Mouse (Mus musculus): ENCODE measurements around the gene Spast. TPM values are rescaled to one million over a fixed set of nuclear protein-coding genes. Genes with fewer than 3 reads are reported as not detected.
"Not testable (repeated sequence)": the region's sequence is repeated elsewhere in the genome, so short reads cannot be mapped to it uniquely, and the experiment has no call there.

The Spast gene
- polyA plus RNA-seq (2015; fragmentation: Nextera tagmentation; extraction: Ambion mirVana) = 13.0 and 14.4 TPM in 2 replicates

- Histone ChIP-seq H3K36me3 (peaks cover 10% of the 10 kb centered on the region; the same call in 1 of the 2 replicates), H3K27ac (peak within 1 kb of the TSS; percentile 97), H3K27me3 (no peaks in the 10 kb centered on the region), H3K4me2 (peak within 1 kb of the TSS; percentile 73), H3K9ac (peak within 1 kb of the TSS; percentile 85), H3K9me3 (replicated peaks) (no peaks in the 10 kb centered on the region), H3K4me3 (replicated peaks) (peak within 1 kb of the TSS; percentile 70), H3K4me1 (peaks cover 32% of the 10 kb centered on the region)
- WGBS = under 1% methylated on average over 60 of the region's 90 CpGs
- peak; percentile 91 for ATAC-seq (replicated peaks; ENCODE audit: low FRiP score)
These were observed at the start of gene Spast for GRCm38 (mm10) chr17:74338937-74339804. Spast (plus strand) TSS chr17:74338987.

- 64% methylated on average over 3 of the region's 3 CpGs for whole genome bisulfite sequencing
- peaks cover 12% of the 10 kb centered on the region; the same call in 1 of the 2 replicates for H3K36me3 ChIP-seq
- no peaks in the 10 kb centered on the region for H3K27me3 ChIP-seq
- ATAC-seq (replicated peaks; ENCODE audit: low FRiP score) = no peak
- H3K9ac ChIP-seq = no peak overlapping the region
- H3K4me1 ChIP-seq = peaks cover 22% of the 10 kb centered on the region
- no peak overlapping the region for H3K27ac ChIP-seq
- H3K4me2 ChIP-seq = no peak overlapping the region
- no peaks in the 10 kb centered on the region for H3K9me3 ChIP-seq (replicated peaks)
- no peak overlapping the region for H3K4me3 ChIP-seq (replicated peaks)
These were observed 48.6 kb upstream of the Spast start for GRCm38 (mm10) chr17:74290198-74290597.

GRCm38 (mm10) chr17:74290869-74291268 lies 47.9 kb upstream of the Spast start:
- H3K27ac ChIP-seq = no peak overlapping the region
- H3K9ac ChIP-seq = no peak overlapping the region
- no peak for ATAC-seq (replicated peaks; ENCODE audit: low FRiP score)

DNA sequence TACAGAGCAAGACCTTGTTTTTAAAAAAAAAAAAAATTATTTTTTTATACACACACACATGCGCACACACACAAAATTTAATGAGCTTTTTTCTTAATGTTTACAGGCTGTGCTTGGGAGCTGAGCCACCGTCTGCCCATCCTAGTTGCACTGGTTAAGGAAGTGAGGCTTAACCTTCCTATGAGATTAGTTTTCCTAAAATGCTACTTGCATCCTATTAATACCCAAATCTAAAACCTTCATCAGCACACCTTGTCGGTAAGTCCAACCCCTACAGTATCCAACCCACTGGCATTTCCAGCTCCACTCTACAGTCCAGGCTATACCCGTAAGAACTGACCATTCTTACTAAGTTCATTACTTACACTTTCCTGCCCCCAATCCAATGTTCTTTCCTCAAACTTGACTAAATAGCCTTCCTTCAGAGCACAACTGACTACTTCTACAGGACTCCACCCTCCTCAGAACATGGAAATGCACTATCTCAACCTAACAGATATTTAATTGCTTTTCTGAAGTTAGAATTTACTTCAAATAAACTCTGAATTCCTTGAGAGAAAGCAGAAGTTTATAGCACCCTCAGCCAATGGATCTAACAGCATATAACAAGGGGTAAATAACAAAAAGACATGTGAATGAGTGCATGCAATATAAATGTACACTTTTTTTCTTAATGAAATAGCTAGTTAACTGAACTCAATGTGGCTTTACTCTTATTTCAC lies 47.0 kb upstream of the Spast start:
- Histone ChIP-seq H3K36me3 (peaks cover 12% of the 10 kb centered on the region; the same call in 1 of the 2 replicates), H3K27ac (no peak overlapping the region), H3K27me3 (no peaks in the 10 kb centered on the region), H3K9me3 (replicated peaks) (no peaks in the 10 kb centered on the region), H3K4me2 (no peak overlapping the region), H3K4me3 (replicated peaks) (no peak overlapping the region), H3K9ac (no peak overlapping the region), H3K4me1 (peaks cover 28% of the 10 kb centered on the region)
- no peak for ATAC-seq (replicated peaks; ENCODE audit: low FRiP score)
- 85% methylated on average over 4 of the region's 4 CpGs for WGBS

More at GRCm38 (mm10) chr17:74290869-74291268, 47.9 kb upstream of the Spast start:
- Histone ChIP-seq H3K4me3 (replicated peaks) (no peak overlapping the region), H3K4me2 (no peak overlapping the region), H3K4me1 (peaks cover 23% of the 10 kb centered on the region), H3K27me3 (no peaks in the 10 kb centered on the region), H3K36me3 (peaks cover 12% of the 10 kb centered on the region; the same call in 1 of the 2 replicates), H3K9me3 (replicated peaks) (no peaks in the 10 kb centered on the region)

GRCm38 (mm10) chr17:74293687-74294425 lies 44.9 kb upstream of the Spast start:
- Histone ChIP-seq H3K9me3 (replicated peaks) (no peaks in the 10 kb centered on the region), H3K36me3 (peaks cover 13% of the 10 kb centered on the region), H3K4me1 (peaks cover 28% of the 10 kb centered on the region), H3K27me3 (no peaks in the 10 kb centered on the region), H3K4me2 (peak overlapping the region; percentile 87), H3K4me3 (replicated peaks) (peak overlapping the region; percentile 88), H3K9ac (peak overlapping the region; percentile 92), H3K27ac (peak overlapping the region; percentile 99)
- ATAC-seq (replicated peaks; ENCODE audit: low FRiP score) = no peak
- WGBS = under 1% methylated on average over 18 of the region's 18 CpGs

GRCm38 (mm10) chr17:74294426-74295025 lies 44.3 kb upstream of the Spast start:
- H3K9me3 ChIP-seq (replicated peaks) = no peaks in the 10 kb centered on the region
- peaks cover 28% of the 10 kb centered on the region for H3K4me1 ChIP-seq
- peak; percentile 92 for ATAC-seq (replicated peaks; ENCODE audit: low FRiP score)
- peak overlapping the region; percentile 87 for H3K4me2 ChIP-seq
- H3K4me3 ChIP-seq (replicated peaks) = peak overlapping the region; percentile 88
- H3K27me3 ChIP-seq = no peaks in the 10 kb centered on the region
- H3K9ac ChIP-seq = peak overlapping the region; percentile 92
- WGBS = under 1% methylated on average over 38 of the region's 80 CpGs
- peak overlapping the region; percentile 99 for H3K27ac ChIP-seq
- H3K36me3 ChIP-seq = peaks cover 15% of the 10 kb centered on the region

DNA sequence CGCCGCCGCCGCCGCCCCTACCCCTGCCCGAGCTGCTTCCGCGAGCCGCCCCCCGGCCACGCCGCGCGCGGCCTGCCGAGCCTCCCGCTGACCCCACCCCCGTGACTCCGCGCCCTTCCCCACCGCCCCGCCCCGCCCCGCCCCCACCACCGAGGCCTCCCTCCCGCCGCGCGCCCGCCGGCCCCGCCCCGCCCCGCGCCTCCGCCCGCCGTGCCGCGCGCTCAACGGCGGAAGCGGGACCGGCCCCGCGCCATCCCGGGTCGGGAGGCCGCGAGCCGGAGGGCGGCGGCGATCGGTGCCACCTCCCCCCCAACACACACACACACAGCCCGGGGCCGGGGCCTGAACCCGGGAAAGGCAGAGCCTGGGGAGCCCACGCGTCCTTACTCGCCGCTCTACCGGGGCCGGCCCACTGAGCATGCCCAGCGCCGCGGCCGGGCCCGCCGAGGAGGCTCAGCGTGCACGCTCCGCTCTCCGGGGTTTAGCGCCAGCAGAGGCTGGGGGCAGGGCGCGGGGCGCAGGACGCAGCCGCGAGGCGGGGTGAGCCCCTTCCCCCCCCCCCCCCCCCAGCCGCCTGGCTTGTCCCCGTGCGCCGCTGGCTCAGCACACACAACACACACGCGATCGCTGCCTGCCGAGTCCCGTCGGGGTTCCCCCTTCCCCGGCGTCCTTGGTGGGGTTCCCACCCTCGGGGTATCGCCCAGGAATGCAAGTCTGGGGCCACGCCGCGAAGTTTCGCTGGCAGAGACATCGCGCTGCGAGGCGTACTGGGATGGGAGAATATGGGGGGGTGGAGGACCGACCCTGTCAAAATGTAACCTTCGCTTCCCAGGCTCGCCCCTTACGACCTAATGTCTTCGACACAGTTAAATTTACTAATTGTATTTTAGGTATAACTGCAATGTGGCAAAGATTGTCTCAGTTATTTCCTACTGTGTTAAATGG lies 43.5 kb upstream of the Spast start, which contains the start of gene Memo1:
TSS of gene Memo1 (minus strand) at position 496 of the 945 bp plus-strand sequence.
- WGBS = under 1% methylated on average over 51 of the region's 110 CpGs

GRCm38 (mm10) chr17:74296076-74296823 lies 42.5 kb upstream of the Spast start:
- H3K4me1 ChIP-seq = peaks cover 23% of the 10 kb centered on the region
- peak overlapping the region; percentile 99 for H3K27ac ChIP-seq
- peak overlapping the region; percentile 88 for H3K4me3 ChIP-seq (replicated peaks)
- no peak for ATAC-seq (replicated peaks; ENCODE audit: low FRiP score)
- H3K27me3 ChIP-seq = no peaks in the 10 kb centered on the region
- 38% methylated on average over 11 of the region's 11 CpGs for WGBS
- peak overlapping the region; percentile 87 for H3K4me2 ChIP-seq
- H3K9ac ChIP-seq = peak overlapping the region; percentile 92
- no peaks in the 10 kb centered on the region for H3K9me3 ChIP-seq (replicated peaks)
- H3K36me3 ChIP-seq = peaks cover 30% of the 10 kb centered on the region

More for the DNA sequence above, 43.5 kb upstream of the Spast start, which contains the start of gene Memo1:
- H3K4me2 ChIP-seq = peak within 1 kb of the TSS; percentile 87
- peaks cover 28% of the 10 kb centered on the region for H3K4me1 ChIP-seq
- no peaks in the 10 kb centered on the region for H3K9me3 ChIP-seq (replicated peaks)
- H3K27me3 ChIP-seq = no peaks in the 10 kb centered on the region
- peak; percentile 92 for ATAC-seq (replicated peaks; ENCODE audit: low FRiP score)
- peaks cover 22% of the 10 kb centered on the region for H3K36me3 ChIP-seq
- H3K9ac ChIP-seq = peak within 1 kb of the TSS; percentile 92
- H3K27ac ChIP-seq = peak within 1 kb of the TSS; percentile 99
- H3K4me3 ChIP-seq (replicated peaks) = peak within 1 kb of the TSS; percentile 88

- 92% methylated on average over 5 of the region's 5 CpGs for WGBS
- H3K4me2 ChIP-seq; H3K27me3 ChIP-seq; ATAC-seq (replicated peaks; ENCODE audit: low FRiP score); H3K4me3 ChIP-seq (replicated peaks); H3K9me3 ChIP-seq (replicated peaks); H3K9ac ChIP-seq; H3K27ac ChIP-seq: not testable (repeated sequence)
- Histone ChIP-seq H3K36me3 (peaks cover 38% of the 10 kb centered on the region), H3K4me1 (peaks cover 18% of the 10 kb centered on the region)
These were observed 41.8 kb upstream of the Spast start for GRCm38 (mm10) chr17:74296991-74297390.

GRCm38 (mm10) chr17:74300089-74300488 lies 38.7 kb upstream of the Spast start:
- peaks cover 62% of the 10 kb centered on the region for H3K36me3 ChIP-seq
- H3K9me3 ChIP-seq (replicated peaks) = no peaks in the 10 kb centered on the region
- no peak overlapping the region for H3K27ac ChIP-seq
- no peak for ATAC-seq (replicated peaks; ENCODE audit: low FRiP score)
- no peak overlapping the region for H3K4me2 ChIP-seq
- H3K27me3 ChIP-seq = no peaks in the 10 kb centered on the region
- WGBS = 92% methylated on average over 5 of the region's 5 CpGs
- H3K9ac ChIP-seq = no peak overlapping the region
- H3K4me3 ChIP-seq (replicated peaks) = no peak overlapping the region
- H3K4me1 ChIP-seq = peaks cover 6% of the 10 kb centered on the region; the same call in 1 of the 2 replicates
